Mouse (Mus musculus) embryonic facial prominence, embryonic 14.5 days (tissue): Measurements from ENCODE around the gene Tead2. TPM values are rescaled to one million over a fixed set of nuclear protein-coding genes. Genes with fewer than 3 reads are reported as not detected.

ENCODE experiments used
- ATAC-seq: fragments of 200-750 bp; cut with Nextera tagmentation; 2 replicates; pipeline ENCODE4 v1.8.0; 2017; ENCODE audit warnings: low read depth, moderate number of reproducible peaks, moderate TSS enrichment
- DNase-seq: peaks from one replicate; pipeline ENCODE4 v3.0.0-alpha.2; 2015; ENCODE audit warnings: low spot score
- H3K27ac ChIP-seq: fragments of 300-500 bp; sonication (generic); replicated peaks from 2 replicates; pipeline ENCODE4 v1.5.1; 2014; ENCODE audit warnings: low read depth, mild to moderate bottlenecking, low read length, moderate library complexity
- H3K27me3 ChIP-seq: fragments of 300-500 bp; sonication (generic); replicated peaks from 2 replicates; pipeline ENCODE4 v1.6.1; 2014; ENCODE audit warnings: low read length; ENCODE audit not compliant: control insufficient read depth, insufficient read depth
- H3K36me3 ChIP-seq: fragments of 300-500 bp; sonication (generic); 2 replicates; pipeline ENCODE4 v1.6.1; 2014; ENCODE audit warnings: low read length, mixed read lengths; ENCODE audit not compliant: control insufficient read depth, insufficient read depth
- H3K4me1 ChIP-seq: fragments of 300-500 bp; sonication (generic); 2 replicates; pipeline ENCODE4 v1.6.1; 2014; ENCODE audit warnings: antibody characterized with exemption, low read length; ENCODE audit not compliant: control insufficient read depth, insufficient read depth
- H3K4me2 ChIP-seq: fragments of 300-500 bp; sonication (generic); 2 replicates; pipeline ENCODE4 v1.6.1; 2014; ENCODE audit warnings: low read depth, mild to moderate bottlenecking, low read length, moderate library complexity, mixed read lengths
- H3K4me3 ChIP-seq: fragments of 300-500 bp; sonication (generic); 2 replicates; pipeline ENCODE4 v1.5.1; 2014; ENCODE audit warnings: low read depth, mild to moderate bottlenecking, low read length
- H3K9ac ChIP-seq: fragments of 300-500 bp; sonication (generic); 2 replicates; pipeline ENCODE4 v1.6.1; 2014; ENCODE audit warnings: low read depth, mild to moderate bottlenecking, low read length, moderate library complexity, mixed read lengths
- H3K9me3 ChIP-seq: fragments of 300-500 bp; sonication (generic); 2 replicates; pipeline ENCODE4 v1.6.1; 2016; ENCODE audit warnings: low read length; ENCODE audit not compliant: control insufficient read depth
- WGBS: fragments of 180-500 bp; shearing (Covaris S2); extraction: QIAGEN DNeasy Blood & Tissue Kit; methylation state at CpG from one replicate; pipeline ENCODE4 v1.1.7; 2014; 5-methylcytosine and 5-hydroxymethylcytosine counted together
- polyA plus RNA-seq: library from polyadenylated mRNA; unstranded; fragments of >200 nt; fragmentation: Nextera tagmentation; extraction: Ambion mirVana; gene quantifications from 2 replicates; pipeline ENCODE4 v1.2.1, GENCODE M21; 2014

Gene Tead2
- polyA plus RNA-seq, 1 experiment from 2014 or later: 112 TPM

DNA sequence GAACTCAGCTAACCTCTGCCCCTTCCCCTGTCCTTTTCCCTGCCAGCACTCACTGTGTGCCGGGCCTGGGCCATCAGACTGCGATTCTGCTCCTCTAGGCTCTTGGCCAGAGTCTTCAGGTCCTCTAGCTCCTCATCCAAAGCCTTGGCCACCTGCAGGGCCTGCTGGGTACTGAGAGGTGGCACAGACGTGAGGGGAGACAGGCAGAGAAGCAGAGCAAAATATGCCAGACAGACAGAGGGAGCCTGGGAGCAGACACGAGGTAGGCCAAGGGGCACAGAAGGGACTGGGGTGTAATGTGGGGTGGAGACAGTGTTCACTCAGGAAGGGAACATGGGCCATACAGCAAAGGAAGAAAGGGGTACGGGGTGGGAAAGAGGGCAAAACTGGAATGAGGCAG lies 22.1 kb upstream of the Tead2 start:
- Histone ChIP-seq H3K9me3 (no peaks in the 10 kb centered on the region), H3K4me1 (peaks cover 8% of the 10 kb centered on the region; the same call in 1 of the 2 replicates), H3K9ac (no peak overlapping the region), H3K4me3 (no peak overlapping the region), H3K36me3 (no peaks in the 10 kb centered on the region), H3K4me2 (no peak overlapping the region), H3K27me3 (0 out of 2 replicates have a peak, but pooled peaks cover 3% of the 10 kb centered on the region), H3K27ac (no peak overlapping the region)
- ATAC-seq: no peak
- DNase-seq: no peak
- 70% methylated on average over 4 of the region's 5 CpGs for WGBS

DNA sequence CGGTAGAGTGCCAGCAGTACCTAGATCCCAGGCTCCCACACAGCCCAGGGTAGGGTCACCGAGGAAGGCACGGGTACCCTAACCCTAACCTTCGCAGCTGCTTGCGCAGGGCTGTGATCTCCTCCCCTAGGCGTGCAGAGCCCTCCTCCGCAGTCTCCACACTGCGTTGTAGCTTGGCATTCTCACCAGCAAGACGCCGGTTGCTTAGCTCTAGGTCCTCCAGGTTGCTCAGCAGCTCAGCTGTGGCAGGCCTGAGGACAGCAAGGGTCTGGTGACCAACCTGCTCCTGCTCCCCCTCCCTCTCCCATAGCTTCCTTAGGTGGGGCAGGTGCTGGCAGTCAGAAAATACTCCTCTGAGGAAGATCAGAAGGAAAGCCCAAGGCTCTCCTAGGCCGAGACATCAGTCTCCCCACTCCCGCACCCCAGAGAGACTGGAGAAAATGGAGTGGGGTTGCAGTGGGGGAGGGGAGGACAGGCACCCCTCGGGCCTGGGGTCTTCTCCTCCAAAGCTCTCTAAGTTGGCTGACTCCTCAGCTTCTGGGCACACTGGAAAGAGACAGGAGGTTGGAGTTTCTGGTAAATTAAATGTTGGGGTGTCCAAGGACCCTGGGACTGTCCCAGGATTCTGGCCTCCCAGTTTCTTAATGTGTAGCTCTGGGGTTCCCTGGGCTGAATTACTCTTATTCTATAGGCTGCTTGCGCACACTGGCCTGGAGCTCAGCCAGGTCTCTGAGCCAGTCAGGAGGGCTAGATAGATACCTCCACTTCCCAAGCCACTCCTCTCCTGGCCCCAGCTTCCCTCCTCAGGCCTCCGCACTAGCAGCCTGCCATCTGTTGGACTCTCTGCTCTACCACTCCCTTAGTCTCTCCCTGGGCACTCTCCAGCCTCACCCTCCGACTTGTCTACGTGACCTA lies 21.4 kb upstream of the Tead2 start:
- no peak overlapping the region for H3K4me3 ChIP-seq
- no peak overlapping the region for H3K9ac ChIP-seq
- 0 out of 2 replicates have a peak, but pooled peaks cover 3% of the 10 kb centered on the region for H3K27me3 ChIP-seq
- H3K4me1 ChIP-seq: peaks cover 8% of the 10 kb centered on the region; the same call in 1 of the 2 replicates
- DNase-seq (no peak), ATAC-seq (no peak)
- no peaks in the 10 kb centered on the region for H3K36me3 ChIP-seq
- no peak overlapping the region for H3K27ac ChIP-seq
- H3K9me3 ChIP-seq: no peaks in the 10 kb centered on the region
- H3K4me2 ChIP-seq: no peak overlapping the region
- WGBS: 74% methylated on average over 15 of the region's 17 CpGs

DNA sequence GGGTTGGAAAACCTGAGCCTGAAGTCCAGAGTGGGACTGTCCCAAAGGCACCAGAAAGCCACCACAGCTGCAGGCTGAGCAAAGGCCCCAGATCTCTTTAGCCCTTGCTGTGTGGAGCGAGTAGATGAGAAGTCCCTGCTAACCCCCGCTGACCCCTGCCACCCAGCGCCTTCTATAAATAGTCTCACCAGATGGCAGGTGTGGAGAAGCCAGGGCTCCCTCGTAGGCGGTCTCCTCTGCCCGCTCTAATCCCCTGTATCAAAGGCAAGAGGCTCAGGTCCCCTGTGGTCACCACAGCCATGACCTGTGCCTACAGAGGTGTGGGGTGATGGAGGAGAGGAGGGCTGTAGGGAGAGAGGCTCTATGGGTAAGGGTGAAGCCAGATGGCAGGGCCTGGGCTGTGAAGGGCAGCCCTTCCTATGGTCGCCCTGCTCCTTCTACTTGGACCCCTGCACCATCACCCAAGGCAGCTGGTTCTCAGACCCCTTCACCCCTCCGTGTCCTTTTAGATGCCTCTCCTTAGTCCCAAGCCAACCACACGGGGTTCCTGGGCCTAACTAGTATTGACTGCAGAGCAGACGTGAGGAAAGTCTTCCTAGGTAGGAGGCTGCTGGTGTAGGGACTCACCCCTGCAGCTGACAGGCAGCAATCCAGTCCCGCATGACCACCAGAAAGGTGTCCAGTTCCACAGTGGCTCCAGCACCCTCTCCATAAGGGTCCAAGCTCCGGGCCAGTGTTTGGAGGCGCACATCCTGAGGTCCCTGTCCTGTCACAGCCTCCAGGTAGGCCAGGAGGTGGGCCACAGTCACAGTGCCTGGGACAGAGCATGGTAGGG lies 20.0 kb upstream of the Tead2 start:
- Histone ChIP-seq H3K27me3 (no peaks in the 10 kb centered on the region), H3K36me3 (no peaks in the 10 kb centered on the region), H3K9ac (no peak overlapping the region), H3K4me2 (no peak overlapping the region), H3K4me1 (peaks cover 8% of the 10 kb centered on the region; the same call in 1 of the 2 replicates), H3K27ac (no peak overlapping the region), H3K4me3 (no peak overlapping the region), H3K9me3 (no peaks in the 10 kb centered on the region)
- DNase-seq: no peak
- ATAC-seq: no peak
- WGBS: 55% methylated on average over 13 of the region's 13 CpGs

DNA sequence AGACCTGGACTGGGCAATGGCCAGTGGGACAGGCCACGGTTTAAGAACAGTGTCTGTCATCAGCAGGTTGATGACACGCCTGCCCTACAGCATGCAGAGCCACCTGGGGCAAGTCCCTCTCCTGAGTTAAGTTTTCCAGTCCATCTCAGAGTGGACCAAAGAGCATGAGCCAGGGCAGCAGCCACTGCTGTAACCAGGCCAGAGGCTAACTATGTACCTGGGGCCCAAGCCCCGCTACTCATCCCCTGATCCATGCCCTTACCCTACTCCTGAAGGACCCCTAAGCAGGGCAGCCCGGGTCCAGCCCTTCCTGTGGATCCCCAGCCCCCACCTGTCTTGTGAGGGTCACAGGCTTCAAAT lies 19.4 kb upstream of the Tead2 start:
- Histone ChIP-seq H3K27me3 (no peaks in the 10 kb centered on the region), H3K4me3 (no peak overlapping the region), H3K27ac (no peak overlapping the region), H3K4me2 (no peak overlapping the region), H3K9ac (no peak overlapping the region), H3K9me3 (no peaks in the 10 kb centered on the region), H3K36me3 (no peaks in the 10 kb centered on the region), H3K4me1 (peaks cover 8% of the 10 kb centered on the region; the same call in 1 of the 2 replicates)
- 73% methylated on average over 4 of the region's 4 CpGs for WGBS
- no peak for ATAC-seq
- no peak for DNase-seq

- Histone ChIP-seq H3K27ac (no peak overlapping the region), H3K4me2 (no peak overlapping the region), H3K4me1 (0 out of 2 replicates have a peak, but pooled peaks cover 3% of the 10 kb centered on the region), H3K9ac (peak overlapping the region; percentile 14; the same call in 1 of the 2 replicates), H3K4me3 (no peak overlapping the region), H3K36me3 (no peaks in the 10 kb centered on the region), H3K27me3 (no peaks in the 10 kb centered on the region), H3K9me3 (no peaks in the 10 kb centered on the region)
- no peak for ATAC-seq
- 71% methylated on average over 4 of the region's 5 CpGs for WGBS
- DNase-seq: no peak
These were observed 18.6 kb upstream of the Tead2 start for GRCm38 (mm10) chr7:45196994-45197393.

DNA sequence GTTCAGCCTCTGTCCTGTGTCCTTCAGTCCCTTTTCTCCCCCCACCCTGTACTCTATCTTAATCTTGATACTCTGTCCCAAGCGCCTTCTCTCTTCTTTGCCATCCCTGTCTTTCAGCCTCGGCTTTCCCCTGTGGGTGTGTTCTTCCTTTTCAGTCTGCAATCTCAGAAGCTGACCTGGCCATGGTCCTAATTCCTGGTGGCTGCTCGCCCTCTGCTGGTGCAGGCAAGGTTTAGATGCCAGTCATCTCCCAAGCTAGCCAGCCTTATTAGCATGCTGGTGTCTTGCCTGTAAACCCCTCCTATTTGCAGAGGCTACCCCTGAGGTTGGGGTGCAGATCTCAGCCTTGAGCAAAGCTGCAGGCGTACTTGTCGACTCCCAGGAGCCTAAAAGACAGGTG lies 17.1 kb upstream of the Tead2 start:
- no peaks in the 10 kb centered on the region for H3K4me1 ChIP-seq
- 13% methylated on average over 5 of the region's 5 CpGs for WGBS
- DNase-seq (peak; percentile 87), ATAC-seq (peak; percentile 56; the same call in 1 of the 2 replicates)
- no peak overlapping the region for H3K4me2 ChIP-seq
- no peak overlapping the region for H3K4me3 ChIP-seq
- 0 out of 2 replicates have a peak overlapping the region, but pooled peaks have one; percentile 19 for H3K9ac ChIP-seq
- H3K27me3 ChIP-seq: no peaks in the 10 kb centered on the region
- H3K36me3 ChIP-seq: no peaks in the 10 kb centered on the region
- no peaks in the 10 kb centered on the region for H3K9me3 ChIP-seq
- H3K27ac ChIP-seq: no peak overlapping the region

- Histone ChIP-seq H3K9me3 (no peaks in the 10 kb centered on the region), H3K4me1 (no peaks in the 10 kb centered on the region), H3K36me3 (no peaks in the 10 kb centered on the region), H3K27ac (no peak overlapping the region), H3K9ac (0 out of 2 replicates have a peak overlapping the region, but pooled peaks have one; percentile 19), H3K27me3 (no peaks in the 10 kb centered on the region), H3K4me2 (no peak overlapping the region), H3K4me3 (no peak overlapping the region)
- DNase-seq: no peak
- no peak for ATAC-seq
- whole genome bisulfite sequencing: 78% methylated on average over 11 of the region's 11 CpGs
These were observed 16.6 kb upstream of the Tead2 start for GRCm38 (mm10) chr7:45198961-45199360.

DNA sequence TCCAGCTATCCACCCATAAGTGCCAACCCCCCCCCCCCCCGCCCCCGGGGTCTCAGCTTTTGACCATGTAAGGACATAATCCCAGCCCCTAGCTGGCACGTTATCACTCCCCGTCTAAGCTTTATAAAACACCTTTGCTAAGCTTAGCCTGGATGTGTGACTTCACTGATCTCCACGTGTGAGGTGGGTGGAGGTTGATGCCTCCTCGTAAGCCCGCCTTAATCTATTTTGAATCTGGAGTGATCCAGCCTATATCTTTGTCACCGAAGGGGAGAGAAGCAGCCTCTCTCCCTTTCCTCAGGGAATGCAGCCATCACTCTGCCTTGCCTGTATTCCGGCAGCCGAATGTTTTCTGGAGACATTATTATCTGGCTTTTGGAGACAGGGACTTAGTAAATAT lies 12.9 kb upstream of the Tead2 start:
- no peak for ATAC-seq
- H3K4me2 ChIP-seq: no peak overlapping the region
- no peaks in the 10 kb centered on the region for H3K36me3 ChIP-seq
- DNase-seq: no peak
- 55% methylated on average over 10 of the region's 10 CpGs for WGBS
- H3K27ac ChIP-seq: no peak overlapping the region
- H3K9ac ChIP-seq: no peak overlapping the region
- no peak overlapping the region for H3K4me3 ChIP-seq
- no peaks in the 10 kb centered on the region for H3K27me3 ChIP-seq
- no peaks in the 10 kb centered on the region for H3K9me3 ChIP-seq
- no peaks in the 10 kb centered on the region for H3K4me1 ChIP-seq
